Mouse (Mus musculus) mesoderm, embryonic 11.5 days (tissue): ENCODE measurements around the gene Olfr427.
"Not testable (repeated sequence)": the region's sequence is repeated elsewhere in the genome, so short reads cannot be mapped to it uniquely, and the experiment has no call there.

Experiments
- DNase-seq: peaks from one replicate; pipeline ENCODE4 v3.0.0-alpha.2; 2012; ENCODE audit warnings: low read depth, low spot score

Olfr427 gene

DNA sequence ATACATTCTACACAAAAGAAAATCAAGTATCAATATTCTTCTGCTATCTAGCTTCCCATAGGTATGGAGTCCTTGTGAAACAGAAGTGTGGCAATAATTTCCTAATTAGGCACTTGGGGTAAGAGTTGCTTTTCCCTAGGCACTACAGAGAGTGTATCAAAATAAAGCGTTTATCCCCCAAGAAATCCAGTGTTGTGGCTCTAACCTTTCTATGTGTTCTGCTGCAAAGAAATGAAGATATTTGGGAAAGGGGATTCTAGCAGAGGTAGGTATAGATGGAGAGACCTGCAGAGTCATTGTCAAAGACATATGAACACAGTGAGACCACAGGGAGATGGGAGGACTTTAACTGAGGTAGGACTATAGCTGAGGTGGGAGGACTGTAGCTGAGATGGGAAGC, at the start of gene Olfr427:
Gene Olfr427 (plus strand): TSS at position 301 of the 400 bp plus-strand sequence.
- no peak for DNase-seq

DNA sequence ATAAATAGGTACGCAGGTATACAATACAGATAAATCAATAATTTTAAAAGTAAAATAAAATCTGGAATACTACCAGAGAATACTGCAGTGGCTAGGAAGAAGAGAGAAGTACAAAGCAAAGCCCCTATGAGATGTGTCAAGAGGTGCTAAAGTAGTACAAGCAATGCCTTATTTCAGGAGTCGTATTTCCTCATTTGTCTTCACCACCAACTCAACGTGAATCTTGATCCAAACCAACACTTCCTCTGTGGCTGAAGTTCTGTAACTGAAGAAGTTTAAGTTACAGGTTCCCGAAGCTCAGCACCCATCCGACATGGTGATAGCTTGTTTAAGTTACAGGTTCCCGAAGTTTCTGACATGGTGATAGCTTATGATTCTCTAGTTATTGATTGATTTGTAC, 48.5 kb upstream of the Olfr427 start:
- DNase-seq: not testable (repeated sequence)

DNA sequence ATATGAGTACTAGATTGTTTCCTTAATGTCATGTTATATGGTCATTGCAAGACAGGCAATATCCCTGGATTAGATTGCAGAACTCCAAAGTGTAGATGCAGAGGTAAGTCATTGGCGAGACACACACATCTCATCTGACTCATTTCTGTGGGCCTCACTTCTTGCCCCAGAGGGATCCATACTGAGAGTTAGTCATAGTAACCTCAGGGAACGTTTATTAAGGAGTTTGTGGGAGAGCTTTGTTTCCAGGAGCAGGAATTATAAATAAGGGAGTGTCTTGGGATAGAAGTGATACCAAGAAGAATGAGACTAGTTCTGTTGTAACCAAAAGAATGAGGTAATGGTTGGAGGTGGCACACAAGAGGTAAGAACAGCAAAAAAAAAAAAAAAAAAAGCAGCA, 47.8 kb upstream of the Olfr427 start, which contains the start of gene Olfr432:
Gene Olfr432 (plus strand): TSS at position 313 of the 400 bp plus-strand sequence.
- DNase-seq: no peak

DNA sequence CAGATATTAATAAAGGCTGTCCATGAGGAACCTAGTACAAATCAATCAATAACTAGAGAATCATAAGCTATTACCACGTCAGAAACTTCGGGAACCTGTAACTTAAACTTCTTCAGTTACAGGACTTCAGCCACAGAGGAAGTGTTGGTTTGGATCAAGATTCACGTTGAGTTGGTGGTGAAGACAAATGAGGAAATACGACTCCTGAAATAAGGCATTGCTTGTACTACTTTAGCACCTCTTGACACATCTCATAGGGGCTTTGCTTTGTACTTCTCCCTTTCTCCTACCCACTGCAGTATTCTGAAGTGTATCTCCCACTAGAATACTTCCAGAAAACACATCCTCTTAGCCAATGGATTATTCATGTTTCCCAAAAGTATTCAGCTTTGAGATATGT, 47.3 kb upstream of the Olfr427 start:
- DNase-seq: not testable (repeated sequence)

DNA sequence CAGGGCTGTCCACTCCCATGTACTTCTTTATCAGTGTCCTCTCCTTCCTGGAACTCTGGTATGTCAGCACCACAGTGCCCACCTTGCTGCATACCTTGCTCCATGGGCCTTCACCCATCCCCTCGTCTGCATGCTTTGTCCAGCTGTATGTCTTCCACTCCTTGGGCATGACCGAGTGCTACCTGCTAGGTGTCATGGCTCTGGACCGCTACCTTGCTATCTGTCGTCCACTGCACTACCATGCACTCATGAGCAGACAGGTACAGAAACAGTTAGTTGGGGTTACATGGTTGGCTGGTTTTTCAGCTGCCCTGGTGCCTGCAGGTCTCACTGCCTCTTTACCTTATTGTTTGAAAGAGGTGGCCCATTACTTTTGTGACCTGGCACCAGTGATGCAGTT, 46.2 kb upstream of the Olfr427 start:
- no peak for DNase-seq

DNA sequence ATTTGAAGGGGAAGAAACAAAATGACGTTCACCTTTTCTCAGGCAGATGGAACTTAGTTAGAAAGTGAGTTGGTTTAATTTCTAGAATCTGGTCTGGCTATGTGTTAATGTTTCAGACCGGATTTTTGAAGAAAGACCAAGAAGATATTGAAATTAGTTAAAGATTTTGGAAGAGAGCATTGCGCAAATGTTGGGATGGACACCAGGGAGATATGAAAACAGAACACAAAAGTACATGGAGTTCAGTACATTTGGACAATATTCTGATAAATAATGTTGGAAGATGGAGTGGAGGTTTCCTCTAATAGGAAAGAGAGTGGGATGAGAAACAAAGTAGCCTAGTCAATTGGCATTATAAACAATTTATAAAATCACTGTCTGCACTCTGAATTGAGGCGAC, 45.2 kb upstream of the Olfr427 start:
- DNase-seq: no peak

DNA sequence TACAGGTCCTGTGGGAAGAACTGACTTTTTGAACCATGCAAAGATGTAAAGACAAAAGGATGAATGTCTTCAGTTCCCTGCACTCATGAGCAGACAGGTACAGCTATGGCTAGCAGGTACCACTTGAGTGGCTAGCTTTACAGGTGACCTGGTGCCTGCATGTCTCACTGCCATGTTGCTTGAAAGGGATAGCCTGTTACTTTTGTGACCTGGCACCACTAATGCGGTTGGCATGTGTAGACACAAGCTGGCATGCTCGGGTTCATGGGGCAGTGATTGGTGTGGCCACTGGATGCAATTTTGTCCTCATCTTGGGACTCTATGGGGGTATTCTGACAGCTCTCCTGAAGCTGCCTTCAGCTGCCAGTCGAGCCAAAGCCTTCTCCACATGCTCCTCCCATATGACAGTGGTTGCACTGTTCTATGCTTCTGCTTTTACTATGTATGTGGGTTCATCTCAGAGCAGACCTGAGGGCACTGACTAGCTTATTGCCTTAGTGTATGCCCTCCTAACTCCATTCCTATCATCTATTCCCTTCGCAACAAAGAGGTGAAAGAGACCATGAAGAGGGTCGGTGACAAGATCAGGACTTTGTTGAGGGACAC, 44.7 kb upstream of the Olfr427 start:
- no peak for DNase-seq

DNA sequence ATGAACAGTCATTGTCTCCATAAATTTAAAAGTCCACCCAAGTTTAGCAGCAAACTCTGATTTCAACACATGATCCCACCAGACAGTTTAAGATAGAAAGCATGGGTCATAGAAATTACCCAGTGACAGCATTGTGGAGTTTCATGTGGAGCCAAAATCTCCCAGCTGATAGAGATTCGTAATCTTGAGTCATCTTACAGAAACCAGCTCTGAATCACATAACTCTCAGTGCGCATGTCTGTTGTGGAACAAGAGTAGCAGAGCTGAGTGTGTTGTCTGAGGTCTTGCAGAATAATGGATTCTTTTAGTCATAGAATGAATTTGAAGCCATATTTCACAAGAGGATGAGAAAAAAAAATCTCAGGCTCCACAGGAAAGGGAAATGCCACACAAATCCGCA, 43.7 kb upstream of the Olfr427 start:
- DNase-seq: no peak

DNA sequence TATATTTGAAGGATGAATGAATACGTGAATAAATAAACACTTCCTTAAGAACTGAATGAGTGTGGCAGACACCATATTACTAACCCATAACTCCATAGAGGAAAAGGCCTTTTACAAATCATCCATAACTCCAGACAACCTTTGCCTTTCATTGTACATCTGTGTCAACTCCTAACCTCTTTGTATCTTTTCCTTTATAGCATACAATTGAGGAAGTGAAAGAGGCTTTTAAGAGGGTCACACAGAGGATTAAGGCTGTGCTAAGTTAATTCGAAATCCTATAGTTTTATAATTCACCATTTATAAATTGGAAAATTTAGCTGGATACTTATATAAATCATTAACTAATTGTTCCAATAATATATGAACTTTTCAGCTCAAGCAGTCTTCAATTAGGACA, 41.4 kb upstream of the Olfr427 start:
- no peak for DNase-seq

DNA sequence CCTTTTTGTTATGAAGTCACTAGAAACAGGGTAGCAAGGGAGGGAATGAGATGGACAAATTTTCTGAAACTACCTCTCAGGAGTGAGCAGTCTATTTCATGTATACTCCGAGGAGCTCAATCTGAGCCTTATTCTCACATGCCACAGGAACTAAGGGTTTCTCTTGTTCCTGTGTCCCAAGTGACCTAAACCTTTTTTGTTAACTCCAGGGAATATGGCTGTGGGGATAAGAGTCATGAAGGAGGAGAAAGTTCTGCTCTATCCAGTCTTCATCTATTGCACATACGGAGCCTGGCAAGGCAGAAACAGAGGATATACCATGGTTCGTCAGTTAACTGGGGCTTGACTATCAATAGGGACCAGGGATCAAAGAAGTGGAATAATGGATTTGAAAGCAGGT, 30.4 kb upstream of the Olfr427 start, which contains the start of gene Olfr430:
Gene Olfr430 (plus strand): TSS at position 301 of the 400 bp plus-strand sequence.
- no peak for DNase-seq

DNA sequence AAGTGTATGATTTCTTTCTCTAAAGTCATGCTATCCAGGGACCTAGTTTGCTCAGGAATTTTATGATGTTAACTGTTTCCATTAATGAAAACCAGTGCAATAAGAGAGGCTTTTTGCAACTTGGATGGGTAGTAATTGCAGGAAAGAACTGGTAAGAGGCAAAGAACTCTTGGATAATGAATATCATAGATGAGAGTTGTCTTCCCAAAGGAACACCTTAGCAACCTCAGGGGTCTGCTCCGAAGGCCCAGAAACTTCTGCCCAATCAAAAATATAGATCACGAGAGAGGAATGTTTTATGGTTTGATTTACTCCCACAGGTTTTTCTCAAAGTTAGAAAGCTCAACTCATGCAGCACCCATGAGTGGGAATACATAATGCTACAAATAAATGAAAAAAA, 12.7 kb upstream of the Olfr427 start, which contains the start of gene Olfr429:
Gene Olfr429 (plus strand): TSS at position 301 of the 400 bp plus-strand sequence.
- DNase-seq: no peak

DNA sequence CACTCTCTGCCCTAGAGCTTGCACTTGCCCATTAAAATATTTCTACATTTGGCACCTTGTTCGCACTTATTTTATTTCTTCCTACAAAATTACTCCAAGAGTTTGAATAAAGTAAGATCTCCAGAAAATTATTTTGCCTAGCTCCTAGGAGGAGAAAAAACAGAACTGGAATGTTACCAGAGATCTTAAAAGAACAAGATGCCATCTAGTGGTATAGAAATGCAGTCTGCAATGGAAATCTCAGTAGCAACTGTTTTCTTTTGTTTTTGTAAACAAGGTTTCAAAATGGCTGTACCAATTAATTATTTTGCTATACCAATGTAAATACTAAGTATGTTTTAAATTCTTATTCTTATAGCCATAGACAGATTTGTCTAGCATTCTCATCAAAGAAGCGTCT, 7.0 kb downstream of the Olfr427 start:
- DNase-seq: no peak

DNA sequence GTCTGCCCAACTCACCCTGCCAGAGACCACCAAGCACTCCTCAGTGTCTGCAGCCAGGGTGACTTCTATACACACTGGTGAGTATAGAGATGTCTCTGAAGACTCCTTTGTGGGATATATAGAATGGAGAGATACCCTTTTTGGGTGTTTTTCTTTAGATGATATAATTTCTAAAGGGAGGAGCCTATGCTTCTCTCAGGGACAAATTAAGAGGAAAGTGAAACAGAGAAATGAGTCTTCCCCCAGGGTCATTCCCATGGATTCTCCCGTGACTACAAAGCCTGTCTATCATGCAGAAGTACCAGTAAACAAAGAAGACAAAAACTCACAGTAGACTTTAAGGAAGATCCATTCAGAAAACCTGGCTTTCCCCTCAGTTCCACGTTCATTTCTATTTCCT, 24.4 kb downstream of the Olfr427 start, which contains the start of gene Olfr231:
Gene Olfr231 (minus strand): TSS at position 101 of the 400 bp plus-strand sequence.
- no peak for DNase-seq

DNA sequence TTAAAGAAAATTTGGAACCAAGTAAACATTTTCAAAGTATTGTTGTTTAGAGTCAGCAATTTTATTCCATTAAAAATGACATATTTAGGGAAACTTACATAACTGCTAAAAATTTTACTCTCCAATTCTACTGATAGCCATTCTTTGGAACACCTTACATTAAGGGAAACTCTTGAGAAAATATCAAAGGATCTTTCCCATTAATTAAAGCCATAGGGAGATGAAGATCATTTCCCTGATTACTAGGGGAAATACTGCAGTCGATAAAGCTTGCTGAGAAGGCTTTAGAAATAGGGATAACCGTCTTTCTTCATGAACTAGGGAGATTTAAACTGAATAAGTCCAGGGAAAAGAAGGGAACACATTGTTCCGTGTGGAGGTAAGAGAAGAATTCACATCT, 34.5 kb downstream of the Olfr427 start, which contains the start of gene Olfr424:
Gene Olfr424 (plus strand): TSS at position 301 of the 400 bp plus-strand sequence.
- no peak for DNase-seq

DNA sequence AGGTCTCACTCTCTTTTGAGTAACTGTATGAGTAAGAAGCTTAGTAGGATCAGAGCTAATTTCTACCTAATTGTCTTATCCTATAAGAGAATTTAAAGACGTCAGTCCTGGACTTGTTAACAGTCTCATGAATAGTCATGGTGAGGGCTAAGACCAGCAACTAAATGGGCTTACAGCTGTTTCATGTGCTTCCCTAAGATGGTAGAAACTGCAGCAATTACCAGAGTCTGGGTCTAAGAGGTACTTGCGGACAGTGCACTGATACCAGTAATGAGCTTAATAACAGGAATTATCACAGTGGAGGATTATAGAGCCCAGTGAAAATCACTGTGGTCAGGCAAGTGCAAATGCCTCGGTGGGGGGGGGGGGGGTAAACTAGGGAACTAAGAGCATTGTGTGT, 35.3 kb downstream of the Olfr427 start:
- no peak for DNase-seq

DNA sequence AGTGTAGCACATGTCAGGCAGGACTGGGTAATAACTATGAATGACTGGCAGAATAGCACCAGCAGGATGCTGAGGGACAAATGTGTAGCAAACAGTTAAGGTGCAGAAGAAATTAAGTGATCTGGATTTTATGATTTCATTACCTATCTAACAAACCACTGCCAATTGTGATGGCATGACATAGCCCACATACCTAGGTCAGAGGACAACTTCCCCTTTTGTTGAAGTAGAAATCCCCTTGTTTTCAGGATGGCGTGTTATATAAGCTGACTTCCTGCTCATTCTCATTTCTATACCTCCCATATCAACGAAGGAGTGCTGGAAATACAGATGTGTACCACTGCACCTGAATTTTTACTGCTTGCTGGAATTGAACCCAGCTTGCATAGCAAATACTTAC, 44.7 kb downstream of the Olfr427 start:
- DNase-seq: no peak

DNA sequence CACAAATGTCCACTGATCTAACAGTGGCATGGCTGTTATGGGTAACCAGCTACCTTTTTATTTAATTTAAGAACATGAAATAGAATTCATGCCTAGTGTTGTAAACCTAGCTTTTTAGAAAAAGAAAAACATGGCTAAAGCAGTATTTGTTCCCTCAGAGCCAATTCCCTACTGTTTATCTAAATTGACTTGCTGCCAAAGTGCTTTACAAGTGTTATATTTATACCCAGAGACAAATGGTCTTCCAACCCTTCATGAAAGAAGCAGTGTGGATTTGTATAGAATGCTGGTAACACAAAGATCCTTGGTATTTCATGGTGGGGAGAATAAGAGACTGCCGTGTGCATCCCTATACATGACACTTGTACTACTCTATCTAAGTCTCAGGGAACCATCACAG, 50.0 kb downstream of the Olfr427 start:
- DNase-seq: no peak

DNA sequence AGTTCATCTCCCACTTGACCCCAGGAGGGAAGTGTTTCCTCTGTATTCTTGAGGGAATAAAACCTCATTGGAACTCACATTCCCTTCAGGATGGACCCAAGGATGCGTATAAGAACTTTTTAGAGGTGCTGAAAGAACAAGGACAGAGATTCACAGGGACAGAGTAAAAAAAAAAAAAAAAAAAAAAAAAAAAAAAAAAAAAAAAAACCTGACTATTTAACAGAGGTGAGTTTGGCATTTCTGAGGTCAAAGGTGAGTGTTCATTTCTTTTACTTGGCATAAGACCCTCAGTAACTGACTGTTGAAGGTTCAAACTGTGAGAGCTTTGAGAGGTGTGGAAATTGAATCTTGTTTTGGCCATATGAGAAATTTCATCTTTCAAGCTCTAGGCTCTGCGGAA, 52.6 kb downstream of the Olfr427 start:
- DNase-seq: no peak
